Mouse (Mus musculus) MEL-GATA-1-ER (cell line): ENCODE measurements around the gene Crb1.
"Not testable (repeated sequence)": the region's sequence is repeated elsewhere in the genome, so short reads cannot be mapped to it uniquely, and the experiment has no call there.

Source experiments
- DNase-seq: peaks from one replicate; pipeline ENCODE4 v3.0.0-alpha.2; 2012; ENCODE audit warnings: low read depth; ENCODE audit errors: extremely low read depth

Crb1 gene

DNA sequence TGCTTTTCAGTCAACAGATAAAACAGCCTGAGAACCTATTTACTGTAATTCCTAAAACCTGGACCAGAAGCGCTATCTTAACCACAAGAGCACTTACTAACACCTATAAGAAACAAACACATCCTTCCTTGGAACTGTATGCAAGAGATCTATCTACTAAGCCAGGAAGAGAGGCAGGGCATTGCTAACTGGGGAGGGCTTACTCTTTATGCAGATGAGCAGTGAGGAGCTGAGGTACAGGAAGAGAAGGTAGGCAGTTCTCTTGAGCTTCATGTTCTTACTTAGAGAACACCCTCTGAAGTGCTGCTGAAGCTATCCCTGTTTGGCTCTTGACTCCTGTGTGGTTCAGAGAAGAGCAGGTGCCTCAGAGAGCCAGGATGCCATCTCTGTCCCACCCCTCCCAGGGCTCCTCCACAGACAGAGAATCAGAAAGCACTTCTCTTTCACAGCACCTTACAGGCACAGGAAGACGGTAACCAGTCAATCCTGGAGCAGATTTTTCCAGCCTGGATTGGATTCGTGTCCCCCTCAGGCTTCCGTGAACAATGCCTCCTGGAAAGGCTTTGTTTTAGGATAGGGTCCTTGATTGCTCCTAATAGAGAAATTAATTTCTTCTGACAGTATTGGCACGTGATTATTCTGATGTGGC is at the start of gene Crb1:
Gene Crb1, minus strand, starts transcription at position 463 of the 649 bp plus-strand sequence.
- no peak for DNase-seq

DNA sequence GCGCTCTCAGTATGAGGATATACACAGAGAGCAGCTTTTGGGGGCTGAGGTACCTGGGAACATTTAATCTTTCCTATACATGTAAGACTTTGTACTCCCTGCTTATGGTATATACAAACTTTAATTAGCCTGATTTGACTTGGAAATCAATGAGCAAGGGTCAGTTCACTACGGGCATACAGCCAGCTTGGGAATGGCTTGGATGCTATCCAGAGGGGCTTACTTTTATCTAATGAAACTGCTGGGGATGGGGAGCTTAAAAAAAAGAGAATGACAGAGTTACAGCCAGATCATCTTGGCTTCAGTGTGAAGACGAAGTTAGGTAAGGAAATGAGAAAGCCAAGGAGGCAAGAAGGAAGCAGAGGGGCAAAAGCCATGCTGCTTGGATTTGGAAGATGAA is 48.1 kb upstream of the Crb1 start:
- no peak for DNase-seq

DNA sequence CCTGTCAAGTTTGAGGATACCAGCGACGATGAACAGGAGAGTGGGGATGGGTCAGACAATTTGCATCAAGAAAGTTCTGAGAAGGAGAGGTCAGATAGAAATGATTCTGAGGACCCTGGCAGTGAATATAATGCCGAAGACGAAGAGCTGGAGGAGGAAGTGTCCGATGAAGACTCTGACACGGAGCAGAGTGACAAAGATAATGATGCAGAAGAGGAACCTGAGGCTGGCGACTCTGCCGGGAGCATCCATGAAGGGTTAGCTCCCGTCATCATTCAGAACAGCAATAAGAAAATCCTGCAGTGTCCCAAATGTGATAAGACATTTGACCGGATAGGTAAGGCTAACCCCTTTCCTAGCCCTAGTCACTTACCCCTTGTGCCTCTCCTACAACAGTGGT is 47.0 kb upstream of the Crb1 start:
- DNase-seq, result peak; percentile 46

DNA sequence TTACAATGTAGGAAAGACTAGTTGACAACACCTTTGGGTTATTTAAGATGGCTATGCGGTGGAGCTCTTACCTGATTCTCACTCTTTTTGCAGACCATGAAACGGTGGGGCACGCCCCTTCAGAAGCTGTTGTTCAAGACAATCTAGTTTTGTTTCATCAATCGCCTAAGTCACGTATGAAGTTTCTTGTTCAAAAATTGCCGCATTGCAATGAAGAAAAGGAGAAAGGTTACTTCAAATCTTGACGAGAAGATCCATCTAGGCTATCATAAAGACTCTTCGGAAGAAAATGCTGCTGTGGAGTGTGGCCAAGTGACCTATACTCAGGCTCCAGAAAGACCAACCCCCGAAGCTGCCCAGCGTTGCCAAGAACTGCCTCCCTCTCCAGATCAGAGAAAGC is 46.0 kb upstream of the Crb1 start:
- DNase-seq, result peak; percentile 32

DNA sequence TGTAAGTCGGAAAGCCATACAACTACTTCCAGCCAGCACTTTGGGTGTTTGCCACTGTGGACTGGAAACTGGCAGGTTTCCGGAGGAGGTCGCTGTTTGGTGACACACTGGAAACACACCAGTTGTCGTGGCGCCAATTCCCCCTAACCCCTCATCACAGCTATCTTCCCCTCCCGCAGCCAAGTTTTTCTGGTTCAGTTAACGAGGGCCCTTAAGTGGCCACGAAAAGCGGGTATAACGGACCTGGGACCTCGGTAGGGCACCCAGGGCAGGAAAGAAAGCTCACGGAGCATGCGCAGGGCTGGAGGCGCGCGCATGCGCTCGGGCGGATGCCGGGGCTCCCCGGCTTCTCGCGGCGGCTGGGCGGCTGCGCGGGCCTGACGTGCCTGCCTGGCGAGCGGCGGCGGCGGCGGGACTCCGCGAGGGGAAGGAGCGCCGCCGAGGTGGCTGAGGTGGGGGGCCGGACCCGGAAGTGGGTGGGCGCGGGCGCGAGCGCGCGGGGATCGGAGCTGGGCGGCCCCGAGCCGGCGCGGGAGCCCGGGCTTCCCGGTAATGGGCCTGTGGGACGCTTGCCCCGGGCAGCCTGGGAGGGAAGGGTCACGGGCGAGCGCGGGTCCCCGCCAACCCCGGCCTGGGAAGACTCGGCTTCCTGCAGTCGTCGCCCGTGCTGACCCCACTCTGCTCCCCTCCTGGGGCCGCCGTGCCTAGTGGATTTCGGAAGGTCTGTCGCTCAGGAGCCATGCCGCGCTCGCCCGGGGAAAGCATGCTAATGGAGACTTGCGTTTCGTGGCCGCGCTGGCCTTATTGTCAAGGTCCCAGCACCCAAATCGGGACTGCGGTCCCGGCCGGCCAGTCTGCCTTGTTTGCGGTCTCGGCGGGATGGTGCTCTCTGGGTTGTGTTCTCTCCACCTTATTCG is 45.2 kb upstream of the Crb1 start, which contains the start of gene Zbtb41:
Gene Zbtb41, plus strand, starts transcription at position 414 of the 917 bp plus-strand sequence.
- DNase-seq, result peak; percentile 64

DNA sequence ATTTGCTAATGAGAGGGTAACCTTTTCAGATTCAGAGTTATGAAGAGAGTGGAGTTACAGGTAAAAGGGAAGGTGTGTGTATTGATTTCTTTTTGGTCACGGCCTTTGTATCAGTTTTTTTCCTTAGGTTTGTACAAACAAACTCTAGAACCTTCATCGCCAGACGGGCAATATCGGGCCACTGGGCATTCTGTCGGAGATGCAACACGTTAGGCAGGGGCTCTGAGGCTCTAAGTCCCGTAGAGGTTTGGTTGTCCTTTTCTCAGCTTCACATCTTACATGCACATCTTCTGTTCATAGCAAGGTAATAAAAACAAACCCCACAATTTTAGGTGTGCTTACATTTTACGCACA is 44.6 kb upstream of the Crb1 start:
- DNase-seq, result no peak

DNA sequence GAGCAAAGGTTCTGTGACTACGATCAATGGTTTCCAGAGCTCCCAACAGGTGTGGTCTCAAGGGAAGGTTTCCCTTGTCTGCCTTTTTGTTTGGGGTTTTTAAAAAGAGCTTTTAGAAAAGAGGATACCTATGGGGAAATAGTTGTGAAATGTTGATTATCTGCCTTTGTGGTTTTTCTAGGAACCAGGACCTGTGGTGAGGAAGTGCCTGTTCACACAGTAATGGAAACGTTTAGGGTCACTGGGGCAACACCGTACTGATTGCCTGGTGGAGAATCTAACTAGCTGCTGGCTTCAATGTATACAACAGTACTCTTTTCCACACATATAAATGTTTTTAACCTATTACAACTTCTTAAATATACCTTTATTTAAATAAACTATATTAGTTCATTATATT is 36.6 kb upstream of the Crb1 start:
- DNase-seq, result peak; percentile 85

DNA sequence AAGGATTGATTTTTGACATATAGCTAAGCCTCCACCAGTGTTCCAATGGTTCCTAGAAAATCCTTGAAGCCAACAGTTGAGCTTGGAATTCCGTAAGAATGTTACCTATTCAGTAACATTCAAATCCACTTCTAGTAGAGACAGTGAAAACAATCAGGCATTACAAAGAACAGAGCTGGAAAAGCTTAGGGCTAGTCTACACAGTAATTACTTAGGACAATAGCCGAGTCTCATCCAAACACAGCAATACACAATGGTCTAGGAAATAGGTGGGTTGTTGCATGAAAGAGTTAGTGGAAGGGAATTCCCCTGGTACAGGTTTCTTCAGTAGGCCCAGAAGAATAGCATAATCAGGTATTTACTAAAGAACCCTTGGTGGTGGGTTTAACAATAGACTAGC is 35.5 kb upstream of the Crb1 start:
- not testable (repeated sequence) for DNase-seq

DNA sequence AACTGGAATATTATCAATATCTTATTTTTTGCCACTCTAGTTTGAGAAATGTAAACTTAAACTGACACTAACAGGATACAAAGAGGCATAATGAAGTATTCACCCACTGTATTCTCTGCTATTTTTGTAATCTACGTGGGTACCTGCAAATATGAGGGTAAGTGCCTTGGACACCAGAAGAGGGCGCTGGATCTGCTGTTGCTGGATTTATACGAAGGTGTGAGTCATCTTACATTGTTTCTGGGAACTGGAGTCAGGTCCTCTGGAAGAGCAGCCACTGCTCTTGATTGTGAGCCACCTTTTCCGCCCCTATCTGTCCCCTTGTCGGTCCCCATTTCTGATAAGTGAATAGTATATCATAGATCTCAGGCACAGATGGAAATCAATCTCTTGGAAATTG is 30.8 kb upstream of the Crb1 start:
- no peak for DNase-seq

DNA sequence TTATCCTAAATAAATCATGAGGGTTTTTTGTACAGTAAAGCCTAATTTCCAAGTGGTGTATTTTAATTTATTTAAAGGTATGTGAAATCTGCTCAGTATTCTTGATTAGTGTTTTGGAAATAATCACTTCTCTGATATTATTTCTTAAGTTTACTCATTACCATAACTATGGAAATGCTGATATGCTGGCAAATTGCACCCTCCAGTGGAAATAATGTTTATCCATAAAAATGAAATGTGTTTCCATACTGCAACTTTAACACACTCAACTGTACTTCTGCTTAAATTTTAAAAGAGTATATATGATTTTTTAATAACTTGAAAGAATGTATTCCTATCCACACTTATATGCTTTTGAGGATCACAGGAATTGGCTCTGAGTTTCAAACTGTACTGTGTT is 28.9 kb upstream of the Crb1 start:
- DNase-seq, result no peak

DNA sequence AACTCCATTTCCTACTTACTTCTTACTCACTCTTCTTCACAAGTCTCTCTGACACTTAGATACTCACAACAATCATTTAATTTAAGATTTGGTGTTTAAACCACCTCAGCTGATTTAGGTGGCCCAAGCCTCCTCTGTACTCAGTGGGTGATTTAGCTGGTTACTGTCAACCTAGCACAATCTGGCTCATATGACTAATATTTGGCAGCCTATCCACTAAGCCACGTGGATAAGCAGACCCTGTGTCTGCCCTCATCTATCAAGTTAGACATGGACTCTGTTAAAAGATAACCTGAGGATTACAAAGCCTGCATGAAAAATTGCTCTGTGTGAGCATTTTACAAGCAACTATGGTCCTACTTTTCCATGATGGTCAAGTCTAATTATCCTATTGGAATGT is 19.7 kb upstream of the Crb1 start:
- no peak for DNase-seq

DNA sequence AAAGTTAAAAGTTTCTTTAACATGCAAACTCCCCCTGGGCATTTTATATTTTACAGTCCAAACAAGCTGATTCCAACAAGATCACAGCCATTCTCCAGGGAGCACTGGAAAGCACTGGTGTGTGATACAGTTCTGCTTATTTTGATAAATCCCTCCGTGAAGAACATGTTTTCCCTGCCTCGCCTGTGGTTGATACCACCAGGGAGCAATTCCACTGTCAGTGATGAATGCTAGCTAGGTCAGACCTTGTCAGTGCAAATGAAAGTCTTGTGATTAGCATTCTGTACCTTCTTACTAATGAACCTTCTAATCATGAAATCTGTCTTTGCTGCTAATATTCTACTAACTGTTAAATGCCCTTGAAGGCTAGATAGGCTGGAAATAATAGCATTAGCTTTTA is 14.8 kb upstream of the Crb1 start:
- DNase-seq, result no peak

DNA sequence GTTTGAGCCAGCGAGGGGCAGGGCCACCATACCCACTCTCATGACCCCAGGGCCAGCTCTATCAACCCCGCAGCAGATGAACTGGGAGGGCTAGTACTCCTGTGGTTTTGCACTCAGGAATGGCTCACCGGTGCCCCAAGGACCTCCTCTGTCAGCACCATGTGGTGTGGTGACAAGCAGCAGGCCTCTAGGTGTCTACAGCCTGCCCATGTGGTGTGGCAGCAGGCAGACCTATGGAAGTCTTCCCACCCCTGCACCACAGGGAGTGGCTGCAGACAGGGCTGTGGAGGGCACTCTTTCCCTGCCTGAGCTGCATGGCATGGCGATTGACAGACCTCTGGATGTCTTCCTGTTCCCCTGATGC is 2.7 kb upstream of the Crb1 start:
- DNase-seq, result no peak

DNA sequence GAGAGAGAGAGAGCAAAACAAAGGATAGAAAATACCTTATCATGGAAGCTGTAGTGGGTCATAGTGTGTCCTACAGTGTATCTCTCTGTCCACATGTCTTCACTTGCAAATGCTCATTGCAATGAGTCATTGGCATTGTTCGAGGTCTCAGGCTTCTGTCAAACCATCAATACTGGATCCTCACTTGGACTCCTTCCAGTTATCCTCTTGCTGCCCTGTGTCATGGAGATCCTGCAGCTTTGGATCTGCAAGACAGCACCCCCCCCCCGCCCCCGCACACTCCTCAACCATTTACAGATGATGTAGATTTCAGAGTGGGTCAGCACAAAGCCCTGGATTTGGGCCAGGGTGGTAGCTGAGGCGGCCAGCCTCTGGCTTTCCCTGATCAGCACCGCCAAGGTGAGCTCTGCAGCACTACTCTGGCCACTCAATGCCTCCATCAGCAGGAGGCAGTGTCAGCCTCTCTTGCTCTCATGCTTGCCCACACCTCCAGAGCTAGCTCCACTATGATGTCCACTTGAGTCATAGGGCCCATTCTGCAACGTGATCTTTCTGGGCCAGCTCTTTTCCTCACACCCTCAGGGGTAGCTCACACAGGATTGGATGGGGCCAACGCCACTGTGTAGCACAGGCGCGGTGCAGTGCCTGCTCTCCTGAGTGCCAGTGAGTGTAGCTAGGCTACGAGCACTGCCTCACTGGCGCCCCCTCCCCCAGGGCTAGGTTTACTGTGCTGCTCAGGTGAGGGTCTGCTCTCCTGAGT is 2.1 kb upstream of the Crb1 start:
- DNase-seq, result no peak

DNA sequence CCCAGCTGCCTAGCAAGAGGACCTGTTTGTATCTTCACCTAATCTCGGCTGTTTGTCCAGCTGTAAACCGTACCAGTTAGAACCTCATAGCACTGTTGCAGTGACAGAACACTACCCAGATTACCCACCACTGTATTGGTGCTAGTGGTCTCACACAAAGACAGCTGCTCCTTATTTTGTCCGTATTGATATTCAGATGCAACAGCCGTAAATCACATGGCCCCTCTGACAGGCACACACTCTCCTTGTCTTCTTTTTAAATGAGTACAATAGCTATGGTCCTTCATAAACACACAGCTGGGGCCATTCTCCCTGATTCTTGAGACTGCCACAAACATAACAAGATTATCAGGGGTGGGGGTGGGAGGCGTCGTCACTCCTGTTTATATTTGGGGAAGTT is 1.0 kb downstream of the Crb1 start:
- DNase-seq, result no peak

DNA sequence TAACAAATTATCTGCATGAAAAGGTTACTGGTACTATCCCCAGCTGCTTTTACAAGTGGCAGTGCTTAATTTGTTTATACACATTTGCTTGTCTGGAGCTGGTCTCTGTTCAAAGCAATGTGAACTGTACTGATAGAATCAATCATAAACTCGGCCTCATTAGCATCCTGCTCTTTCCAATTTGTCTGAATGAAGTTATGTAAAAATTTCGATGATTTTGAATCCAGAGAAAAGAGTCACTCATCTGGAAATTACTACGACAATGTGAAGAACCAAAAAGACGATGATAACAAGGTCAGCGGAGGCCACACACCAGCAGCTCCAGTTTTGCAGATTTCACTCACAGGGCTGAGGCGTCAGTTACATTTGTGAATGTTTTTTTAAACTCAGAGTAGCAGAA is 5.6 kb downstream of the Crb1 start:
- no peak for DNase-seq

DNA sequence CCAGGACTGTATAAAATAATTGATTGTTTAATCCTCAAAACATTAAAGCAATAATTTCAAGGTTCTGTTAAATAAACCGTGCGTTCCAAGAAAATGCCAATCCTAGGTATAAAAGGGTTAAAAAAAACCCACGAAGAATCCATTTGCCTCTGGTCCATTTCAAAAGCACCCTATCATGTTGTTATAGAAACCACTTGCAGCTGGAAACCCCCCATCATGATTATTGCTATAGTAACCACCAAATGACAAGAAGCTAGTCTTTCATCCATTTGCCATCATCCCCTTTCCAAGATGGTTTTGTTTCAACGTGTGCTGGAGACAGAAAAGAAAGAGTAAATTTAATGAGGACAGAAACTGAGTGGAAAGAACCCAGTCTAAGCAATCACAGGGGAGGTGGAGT is 28.3 kb downstream of the Crb1 start:
- no peak for DNase-seq

DNA sequence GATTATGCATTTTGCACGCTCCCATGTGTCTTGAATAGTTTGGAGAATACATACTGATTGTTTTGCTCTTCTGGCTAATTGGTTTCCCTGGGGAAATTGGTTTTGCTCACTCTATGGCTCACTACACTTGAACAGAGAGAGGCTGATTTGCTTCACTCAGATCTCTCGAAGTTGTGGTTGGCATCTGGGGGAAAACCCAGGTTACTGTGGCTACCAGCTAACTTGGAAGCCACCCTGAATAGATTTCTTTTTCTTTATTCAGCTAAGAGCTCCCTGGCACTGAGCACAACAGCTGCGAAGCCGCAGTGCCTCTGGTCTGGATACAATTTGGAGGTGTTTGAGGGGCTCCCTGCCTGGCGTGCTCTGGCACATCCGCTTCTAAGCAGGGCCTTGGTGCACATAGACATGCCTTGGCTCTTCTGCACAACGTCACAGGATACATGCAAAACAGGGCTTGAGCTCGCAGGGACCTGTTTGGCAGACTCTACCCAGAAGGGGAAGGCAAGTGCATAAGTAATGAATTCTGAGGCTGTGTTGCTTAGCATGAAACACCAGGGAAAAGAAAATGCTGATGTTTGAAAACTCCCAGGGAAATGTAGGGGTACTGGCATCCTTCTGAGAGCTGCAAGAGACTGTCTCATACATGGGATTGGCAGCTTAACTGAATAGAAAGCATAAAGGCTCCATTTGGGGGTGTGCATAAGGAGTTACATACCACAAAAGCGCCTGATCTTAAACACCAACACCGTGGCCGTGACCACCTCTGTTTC is 30.1 kb downstream of the Crb1 start:
- no peak for DNase-seq

DNA sequence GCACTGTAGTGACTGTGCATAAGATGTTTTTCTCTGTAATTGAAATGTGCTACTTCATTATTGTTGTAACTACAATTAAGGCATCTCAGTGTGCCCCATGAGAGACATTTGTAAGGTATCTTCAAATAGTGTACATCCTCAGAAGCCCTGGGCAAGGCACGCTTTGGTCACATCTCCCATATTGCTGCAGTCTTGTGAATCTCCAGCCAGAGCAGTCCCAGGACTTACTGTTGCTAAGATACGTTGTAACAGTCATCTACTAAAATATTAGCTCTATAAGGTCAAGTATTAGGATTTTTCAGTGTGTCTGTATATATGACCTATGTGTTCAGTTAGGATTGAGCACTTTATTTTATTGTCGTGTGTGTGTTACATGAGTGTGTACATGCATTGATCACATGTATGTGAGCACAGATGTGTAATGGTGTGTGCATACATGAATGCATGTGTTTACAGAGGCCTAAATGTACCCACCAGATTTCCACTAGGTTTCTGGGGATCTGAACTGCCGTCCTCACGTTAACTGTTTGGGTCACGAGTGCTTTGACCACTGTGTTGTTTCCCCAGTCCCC is 30.8 kb downstream of the Crb1 start:
- no peak for DNase-seq

DNA sequence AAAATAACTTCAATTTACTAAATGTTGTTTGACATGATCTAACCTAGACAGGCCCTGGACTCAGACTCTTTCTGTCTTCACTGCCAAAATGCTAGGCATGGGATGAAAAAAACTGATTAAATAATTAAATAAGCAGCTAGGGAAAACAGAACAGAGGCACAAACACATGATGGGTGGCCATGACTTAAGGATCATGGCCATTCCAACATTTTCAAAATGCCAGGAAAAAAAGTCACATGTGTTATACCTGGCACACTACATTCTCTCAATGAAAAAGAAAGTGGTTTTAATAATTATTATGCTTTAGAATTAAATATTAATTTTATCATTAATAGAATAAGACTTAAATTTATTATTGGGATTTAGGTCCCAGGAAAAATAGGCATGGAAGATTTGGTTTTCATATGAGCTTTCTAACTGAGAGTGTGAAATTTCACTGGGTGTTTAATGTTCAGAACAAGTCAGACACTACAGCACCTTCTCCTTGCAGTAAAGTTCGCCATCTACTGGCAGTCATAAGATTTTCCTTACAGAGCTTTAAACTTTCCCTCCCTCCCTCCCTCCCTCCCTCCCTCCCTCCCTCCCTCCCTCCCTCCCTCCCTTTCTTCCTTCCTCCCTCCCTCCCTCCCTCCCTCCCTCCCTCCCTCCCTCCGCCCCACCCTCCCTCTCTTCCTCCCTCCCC is 36.6 kb downstream of the Crb1 start:
- peak; percentile 19 for DNase-seq

DNA sequence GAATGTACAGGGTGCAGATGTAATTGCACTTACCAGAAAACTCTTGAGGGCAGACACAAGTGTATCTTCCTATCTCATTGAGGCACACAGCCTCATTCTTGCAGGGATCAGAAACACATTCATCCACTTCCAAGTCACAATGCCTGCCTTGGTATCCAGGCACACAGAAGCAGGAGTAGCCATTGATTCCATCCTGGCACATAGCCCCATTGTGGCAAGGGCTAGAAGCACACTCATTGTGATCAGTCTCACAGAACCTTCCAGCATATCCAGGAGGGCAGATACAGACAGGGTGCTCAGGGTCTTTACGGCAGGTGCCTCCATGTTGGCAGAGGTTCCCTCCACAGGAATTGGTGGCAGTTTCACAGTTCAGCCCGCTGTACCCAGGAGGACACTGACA is 39.9 kb downstream of the Crb1 start:
- DNase-seq, result no peak
